Mouse (Mus musculus) bone marrow, adult 2 months (tissue): ENCODE measurements around the gene B4galt3.

Source experiments
- CTCF ChIP-seq: fragments of 200-500 bp; IDR thresholded peaks from 2 replicates; pipeline ENCODE4 v1.5.1; 2011; ENCODE audit warnings: low read length, control low read depth; ENCODE audit not compliant: control insufficient read depth, insufficient read depth
- POLR2A ChIP-seq: fragments of 200-500 bp; IDR thresholded peaks from 2 replicates; pipeline ENCODE4 v1.6.1; 2011; ENCODE audit warnings: low read depth, mild to moderate bottlenecking, control low read depth, low read length, borderline replicate concordance; ENCODE audit not compliant: control insufficient read depth

- TF ChIP-seq CTCF (no peak), POLR2A (no peak)
These were observed 42.2 kb upstream of the B4galt3 start for GRCm38 (mm10) chr1:171227879-171228278.
